Mouse (Mus musculus) MN1 (cell line): ENCODE measurements at regions not wholly inside any gene's neighbourhood (a gene's known extent, or its start where the extent isn't known, plus 50 kb on each side); places are given as distances from the start of the nearest gene placed in this dataset.

Source experiments
- DNase-seq: peaks from one replicate; pipeline ENCODE4 v3.0.0-alpha.2; 2016; ENCODE audit warnings: low spot score

DNA sequence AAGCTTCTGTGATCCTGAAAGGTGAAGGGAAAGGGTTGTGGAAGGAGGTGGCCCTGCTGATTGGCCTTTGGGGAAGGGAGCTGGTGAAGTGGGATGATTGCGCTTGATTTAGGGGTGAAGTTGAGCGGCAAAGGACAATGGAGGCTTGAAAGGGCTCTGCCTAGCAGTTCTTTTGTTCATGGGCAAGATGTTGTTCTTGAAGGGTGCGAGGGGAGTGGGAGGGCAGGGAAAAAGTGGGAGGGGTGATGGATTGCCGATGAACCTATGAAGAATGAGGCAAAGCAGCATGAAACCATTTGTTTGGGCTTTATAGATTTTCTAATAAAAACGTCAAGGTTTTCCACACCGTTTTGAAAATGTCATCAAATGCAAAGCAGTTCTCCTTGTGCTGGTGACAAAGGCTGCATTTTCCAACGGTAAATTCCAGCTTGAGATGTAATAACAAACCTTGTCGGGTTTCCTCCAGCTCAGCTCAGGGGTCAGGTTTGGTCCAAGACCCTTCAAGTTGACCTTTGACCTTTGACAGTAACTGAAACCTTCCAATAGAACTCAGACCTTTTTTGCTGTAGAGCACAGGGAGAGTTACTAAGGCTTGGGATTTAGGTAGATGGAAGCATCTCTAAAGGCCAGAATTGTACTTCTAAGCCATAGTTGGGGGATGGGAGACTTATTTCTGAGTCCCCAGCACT lies 767.2 kb upstream of the Car8 start:
- no peak for DNase-seq

DNA sequence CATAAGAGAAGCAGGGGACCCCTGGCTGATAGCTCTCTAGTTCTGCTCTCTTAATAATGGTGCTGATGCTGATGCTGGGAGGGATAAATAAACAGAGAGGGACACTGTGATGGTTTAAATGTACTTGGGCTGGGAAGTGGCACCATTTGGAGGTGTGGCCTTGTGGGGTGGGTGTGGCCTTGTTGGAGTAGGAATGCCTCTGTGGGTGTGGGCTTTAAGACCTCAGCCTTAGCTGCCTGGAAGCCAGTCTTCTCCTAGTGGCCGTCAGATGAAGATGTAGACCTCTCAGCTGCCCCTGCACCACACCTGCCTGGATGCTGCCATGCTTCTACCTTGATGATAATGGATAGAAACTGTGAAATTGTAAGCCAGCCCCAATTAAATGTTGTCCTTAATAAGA lies 765.0 kb upstream of the Car8 start:
- DNase-seq, result no peak

DNA sequence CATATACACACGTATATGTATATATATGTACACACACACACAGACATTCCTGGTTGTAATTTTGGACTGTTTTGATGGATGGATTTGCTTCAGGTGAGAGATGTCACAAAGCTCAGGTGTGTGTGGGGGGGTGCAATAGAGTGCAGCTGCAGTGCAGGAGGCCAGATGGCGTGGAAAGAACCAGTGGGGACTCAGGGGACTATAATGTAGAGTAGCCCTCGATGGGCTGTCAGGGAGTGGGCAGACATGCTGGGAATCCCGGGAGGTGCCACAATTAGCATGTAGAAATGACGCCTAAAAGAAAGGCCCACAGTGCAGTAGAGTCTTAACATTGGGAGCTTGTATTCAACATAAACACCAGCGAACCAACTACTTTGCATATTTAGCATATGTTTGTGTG lies 763.5 kb upstream of the Car8 start:
- DNase-seq, result no peak

DNA sequence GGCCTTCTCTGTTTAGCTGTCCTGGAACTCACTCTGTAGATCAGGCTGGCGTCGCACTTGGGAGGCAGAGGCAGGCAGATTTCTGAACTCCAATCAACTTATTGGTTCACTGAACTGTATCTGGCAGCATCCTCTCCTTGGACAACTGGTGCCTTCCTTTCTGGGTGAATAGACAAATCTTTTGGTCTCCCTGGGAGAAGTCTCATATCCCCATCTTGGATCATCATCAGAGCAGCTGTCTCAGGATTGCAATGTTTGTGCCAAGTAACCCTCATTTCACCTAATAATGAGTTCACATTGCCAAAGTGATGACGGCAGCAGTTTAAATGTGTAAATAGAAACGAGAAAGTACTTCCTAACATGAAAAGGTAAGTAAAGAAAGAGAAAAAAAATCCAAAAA lies 759.8 kb upstream of the Car8 start:
- no peak for DNase-seq

DNA sequence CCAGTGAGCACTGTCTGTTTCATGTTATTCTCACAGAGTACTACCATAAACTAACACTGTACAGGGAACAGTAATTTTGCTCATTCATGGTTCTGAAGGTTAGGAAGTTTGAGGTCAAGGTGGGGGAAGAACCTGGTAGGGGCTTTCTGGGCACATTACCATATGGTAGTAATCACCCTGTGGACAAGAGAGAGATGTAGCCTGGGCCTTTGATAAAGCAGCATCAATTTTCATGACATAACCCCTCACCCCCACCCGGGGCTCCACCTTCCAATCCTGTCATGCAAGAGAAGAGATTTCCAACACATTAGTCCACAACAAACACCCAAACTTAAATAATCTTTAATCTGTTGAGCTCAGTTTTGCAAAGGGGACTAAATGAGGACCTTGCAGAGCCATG lies 753.3 kb upstream of the Car8 start:
- DNase-seq, result no peak

DNA sequence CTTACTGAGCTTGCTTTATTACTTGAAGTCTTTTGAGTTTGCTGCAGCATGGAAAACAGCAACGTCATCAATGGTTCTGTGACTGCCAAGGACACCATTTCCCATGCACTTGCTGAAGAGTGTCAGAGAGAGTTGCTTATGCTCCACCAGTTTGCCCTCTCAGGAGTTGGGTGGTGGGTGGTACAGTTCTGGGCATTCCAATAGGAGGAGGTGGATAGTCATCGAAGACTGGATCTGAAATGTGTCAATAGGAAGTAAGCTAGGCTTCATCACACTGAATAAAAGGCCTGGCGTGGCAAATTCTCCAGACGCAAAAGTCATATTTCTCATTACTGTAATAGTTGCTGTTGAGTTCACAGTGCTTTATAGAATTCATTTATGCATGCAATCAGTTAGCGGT lies 751.7 kb upstream of the Car8 start:
- no peak for DNase-seq

DNA sequence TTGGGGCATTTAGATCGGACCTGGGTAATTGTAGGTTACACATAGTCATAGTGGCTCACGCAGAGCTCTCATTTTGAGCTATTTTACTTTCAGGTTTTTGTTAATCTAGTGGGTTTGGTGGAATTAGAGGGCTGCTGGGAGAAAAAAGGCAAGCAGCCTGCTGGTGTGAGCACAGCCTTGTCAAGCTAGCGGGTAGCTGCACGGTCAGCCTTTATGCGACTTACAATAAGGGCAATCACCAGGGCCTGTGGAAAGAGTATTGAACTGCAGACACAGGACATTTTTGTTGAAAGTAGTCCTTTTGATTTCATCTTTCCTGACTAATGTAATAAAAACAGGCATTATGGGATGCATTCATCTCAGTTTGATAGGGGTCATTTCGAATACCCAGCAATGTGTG lies 750.8 kb upstream of the Car8 start:
- no peak for DNase-seq

DNA sequence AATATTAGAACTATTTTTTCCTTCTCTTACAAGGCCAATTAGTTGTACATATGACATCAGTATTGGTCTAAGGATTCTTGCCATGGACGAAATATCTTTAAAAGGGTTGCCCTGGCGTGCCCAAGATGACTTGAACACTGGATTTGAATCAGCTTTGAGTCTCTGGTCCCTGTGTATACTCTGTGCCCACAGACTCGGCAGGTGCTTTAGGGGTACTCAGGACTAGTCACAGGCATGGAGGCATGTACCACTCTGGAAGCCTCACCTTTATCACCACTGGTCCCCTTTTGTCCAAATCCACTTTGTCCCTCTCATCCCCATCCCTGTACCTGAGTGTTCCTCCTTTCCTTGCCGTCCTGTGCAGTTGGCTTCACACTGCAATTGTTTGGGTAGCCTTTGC lies 750.3 kb upstream of the Car8 start:
- no peak for DNase-seq

DNA sequence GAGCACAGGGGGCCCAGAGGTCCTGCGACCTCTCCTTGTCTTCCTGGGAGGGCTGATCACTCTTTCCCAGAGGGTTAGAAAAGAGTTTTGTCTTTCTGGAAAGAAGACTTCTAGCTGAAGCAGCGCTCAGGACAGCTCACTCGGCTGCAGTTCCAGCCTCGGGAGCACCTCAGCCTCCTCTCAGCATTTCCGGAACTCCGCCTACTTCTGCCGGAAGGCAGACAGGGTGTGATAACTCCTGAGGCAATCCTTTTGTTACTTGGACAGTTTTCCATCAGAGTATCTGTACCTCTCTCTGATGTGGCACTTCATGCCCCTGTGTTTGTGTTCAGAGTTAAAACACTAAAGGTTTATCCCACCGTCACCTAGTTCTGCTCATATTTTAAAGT lies 749.5 kb upstream of the Car8 start:
- DNase-seq, result no peak

DNA sequence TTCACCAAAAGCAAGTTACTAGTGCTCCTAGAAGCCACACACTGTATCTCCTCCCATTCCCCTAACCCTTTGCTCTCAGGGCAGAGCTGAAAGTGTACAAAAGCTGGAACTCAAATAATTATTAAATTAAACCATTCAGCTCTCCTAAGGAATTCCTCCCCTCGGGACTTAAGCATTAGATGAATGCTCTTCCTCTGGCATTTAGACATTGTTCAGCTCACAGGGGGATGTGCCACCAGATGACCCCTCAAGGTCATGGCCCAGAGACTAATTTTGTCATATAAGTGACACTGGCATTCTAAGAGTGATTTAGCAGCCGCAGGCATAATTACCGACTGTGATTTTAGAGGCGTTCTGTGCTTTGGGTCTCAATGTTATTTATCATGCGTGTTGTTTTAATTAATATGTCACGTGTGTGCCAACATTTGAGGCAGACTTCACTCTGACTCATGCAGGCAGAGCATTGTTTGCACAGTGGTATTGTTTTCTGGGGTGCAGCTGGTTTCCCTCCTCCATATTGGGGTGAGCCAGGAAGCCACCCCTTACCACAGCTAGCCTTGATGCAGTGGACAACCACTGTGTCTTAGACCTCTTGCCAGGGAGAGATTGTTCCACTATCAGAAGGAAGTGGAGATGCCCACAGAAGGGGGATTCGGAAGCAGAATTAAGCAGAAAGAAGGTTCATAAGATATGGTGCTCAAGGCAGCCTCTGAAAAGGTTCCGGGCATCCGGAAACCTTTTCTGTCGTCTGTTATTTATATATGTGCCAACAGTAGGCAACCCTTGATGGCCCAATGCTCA lies 748.9 kb upstream of the Car8 start:
- DNase-seq, result peak; percentile 12

DNA sequence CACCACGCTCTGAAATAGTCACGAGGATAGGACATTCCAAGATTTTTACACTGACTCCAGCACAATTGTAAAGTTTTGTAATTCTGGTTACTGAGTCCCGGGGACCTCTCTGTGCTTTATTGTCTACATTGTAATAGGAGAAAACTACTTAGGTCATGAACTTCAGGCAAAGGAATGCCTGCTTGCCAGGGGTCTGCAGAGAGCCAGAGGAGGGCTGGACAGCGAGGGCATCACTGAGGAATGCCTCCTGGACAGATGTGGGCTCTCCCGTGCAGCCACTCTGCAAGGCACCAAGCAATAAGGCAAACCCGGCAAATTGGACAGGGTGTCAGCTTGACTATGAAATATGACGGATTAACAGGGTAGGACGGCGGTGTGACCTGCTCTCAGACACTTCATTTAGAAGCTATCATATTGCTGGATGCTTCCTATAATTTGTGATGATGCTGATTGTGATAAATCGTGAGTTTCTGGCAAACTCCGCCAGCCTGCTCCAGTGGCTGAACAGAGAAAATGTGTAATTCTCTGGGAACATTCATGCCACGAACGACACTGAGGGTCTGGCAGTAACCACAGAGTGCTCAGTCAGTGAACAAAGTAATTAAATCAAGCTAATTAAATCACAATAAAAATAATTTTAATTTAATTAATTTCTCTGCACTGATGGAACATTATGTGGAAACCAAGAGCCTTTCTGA lies 747.7 kb upstream of the Car8 start:
- DNase-seq, result peak; percentile 8

DNA sequence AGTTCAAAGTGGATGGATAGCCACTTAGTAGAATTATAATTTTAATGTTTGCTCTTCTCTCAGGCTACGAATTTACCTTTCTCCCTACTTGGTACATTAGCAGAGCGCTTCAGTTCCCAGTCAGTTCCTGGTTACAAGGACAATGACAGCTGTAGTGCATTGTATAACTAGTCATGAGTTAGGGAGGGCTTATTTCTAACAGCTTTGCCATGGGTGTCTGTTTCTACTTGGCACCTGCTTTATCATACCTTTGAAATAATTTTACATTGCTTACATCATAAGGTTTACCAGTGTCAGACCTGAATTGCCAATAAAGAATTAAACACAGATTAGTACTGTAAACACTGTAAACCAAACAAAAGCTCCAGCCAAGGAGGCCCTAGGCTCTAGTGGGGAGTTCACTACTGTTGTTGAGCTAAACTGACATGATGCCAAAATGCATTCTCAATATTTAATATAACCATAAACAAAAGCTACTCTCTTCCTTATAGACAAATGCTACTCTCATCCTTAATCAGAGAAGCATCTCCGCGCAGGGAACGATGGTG lies 745.3 kb upstream of the Car8 start:
- no peak for DNase-seq

DNA sequence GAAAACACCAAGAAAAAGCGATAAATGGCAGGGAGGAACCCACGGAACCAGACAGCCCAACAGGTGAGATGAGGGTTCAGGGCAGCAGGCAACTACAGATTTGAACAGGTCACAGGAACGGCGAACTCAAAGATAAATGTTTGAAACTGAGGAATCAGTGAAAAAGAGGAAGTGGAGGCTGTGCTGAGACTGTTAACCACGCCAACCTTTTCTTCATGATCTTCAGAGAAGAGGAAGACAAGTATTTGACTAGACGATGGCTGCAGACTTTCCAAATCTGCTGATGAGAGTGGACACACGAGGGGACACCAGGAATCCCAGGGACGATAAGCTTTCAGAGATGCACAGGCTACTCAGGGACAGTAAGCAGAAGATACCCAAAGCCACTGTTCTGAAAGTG lies 740.1 kb upstream of the Car8 start:
- no peak for DNase-seq

DNA sequence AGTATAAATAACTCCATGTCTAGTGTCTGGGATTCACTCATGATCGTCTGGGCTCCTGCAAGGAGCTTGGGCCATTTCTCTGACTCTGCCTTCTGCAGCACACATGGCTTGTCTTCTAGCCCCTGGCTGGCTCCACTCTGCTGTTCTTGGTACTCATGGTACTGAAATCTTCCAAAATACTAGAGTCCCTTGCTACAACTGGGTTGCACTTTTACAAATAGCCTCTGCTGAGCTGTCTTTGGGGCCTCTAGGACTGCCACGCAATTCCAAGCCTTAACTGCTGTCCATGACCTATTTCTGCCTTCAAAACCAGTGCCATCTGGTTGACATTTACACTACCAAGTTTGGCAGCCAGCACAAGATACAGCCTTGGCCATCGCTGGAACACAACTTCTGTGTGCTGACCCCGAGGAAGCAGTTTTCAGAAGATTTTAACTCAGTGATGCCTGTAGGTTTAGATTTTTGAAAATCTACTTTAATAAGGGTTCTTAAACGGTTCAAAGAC lies 731.2 kb upstream of the Car8 start:
- no peak for DNase-seq

DNA sequence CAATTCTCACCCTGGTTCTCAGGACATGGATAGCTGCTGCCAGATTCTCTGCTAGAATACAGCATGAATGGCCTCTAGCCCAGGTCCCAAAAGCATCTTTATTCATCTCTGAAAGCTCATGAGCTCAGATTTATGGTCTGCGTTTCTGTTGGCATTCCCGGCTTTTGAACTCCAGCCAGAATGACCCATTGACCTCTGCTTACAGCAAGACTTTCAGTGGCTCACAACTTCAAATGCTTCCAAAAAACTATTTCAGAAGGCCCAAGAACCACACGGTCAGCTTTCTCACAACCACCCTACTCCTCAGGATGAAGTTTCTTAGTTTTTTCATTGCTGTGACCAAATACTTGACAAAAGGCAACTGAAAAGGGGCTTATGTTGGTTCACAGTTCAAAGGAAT lies 729.9 kb upstream of the Car8 start:
- no peak for DNase-seq

DNA sequence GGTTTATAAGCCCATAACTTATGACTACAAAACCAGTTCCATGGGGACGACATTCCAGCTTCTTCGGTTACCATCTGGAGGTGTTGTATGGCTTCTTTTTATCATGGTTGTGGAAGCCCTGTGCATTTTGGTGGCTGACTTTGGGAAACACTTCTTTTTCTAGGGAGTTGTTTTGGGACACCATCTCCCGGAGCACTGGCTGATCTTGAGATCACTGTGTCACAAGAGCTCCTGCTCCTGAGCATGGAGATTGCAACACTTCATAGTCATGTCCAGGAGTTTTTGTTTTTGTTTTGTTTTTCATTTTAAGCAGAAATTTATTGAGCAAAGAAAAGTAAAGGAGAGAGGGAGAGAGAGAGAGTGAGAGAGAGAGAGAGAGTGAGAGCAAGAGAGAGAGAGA lies 729.1 kb upstream of the Car8 start:
- no peak for DNase-seq

DNA sequence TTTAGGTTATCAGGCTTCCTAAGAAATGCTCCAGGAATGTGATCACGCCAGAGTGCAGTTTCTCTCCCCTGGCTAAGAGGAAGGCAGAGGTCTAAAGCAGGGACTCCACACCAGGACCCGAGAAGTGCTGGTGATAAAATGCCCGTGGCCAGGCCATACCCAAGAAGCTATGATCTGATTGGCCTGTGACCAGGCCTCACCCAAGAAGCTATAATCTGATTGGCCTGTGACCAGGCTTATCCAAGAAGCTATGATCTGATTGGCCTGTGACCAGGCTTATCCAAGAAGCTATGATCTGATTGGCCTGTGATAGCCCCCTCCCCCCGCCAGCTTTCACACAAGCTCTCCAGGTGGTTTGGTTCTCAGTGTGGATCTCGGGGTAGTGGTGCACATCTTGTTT lies 726.7 kb upstream of the Car8 start:
- DNase-seq, result no peak

DNA sequence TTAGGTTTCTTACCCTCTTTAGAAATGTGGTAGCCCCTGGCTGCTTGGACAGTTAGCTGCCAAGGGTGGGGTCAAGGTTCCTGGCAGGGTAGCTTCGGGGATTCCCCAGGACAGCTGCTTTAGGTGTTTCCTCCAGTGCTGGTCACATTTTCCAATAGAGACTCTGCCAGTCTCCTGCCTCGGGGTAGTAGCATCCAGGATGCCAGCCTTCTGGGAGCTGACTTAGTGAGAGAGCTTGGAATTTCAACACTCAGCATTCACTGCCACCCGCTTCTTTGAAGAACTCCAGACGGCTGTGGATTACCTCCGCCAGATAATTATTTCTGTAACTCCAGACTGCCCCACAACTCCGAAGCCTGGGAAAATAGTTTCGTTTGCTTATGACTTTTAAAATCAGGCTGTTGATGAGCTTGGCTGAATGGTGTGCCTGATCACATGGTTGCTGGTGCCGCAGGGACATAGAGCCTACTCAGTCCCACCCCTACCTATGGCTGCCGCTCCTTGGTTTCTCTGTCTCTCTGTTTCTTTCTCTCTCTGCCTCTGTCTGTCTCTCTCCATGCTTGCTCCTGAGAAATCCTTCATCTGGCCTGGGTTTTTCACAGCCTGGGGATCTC lies 724.2 kb upstream of the Car8 start:
- no peak for DNase-seq

DNA sequence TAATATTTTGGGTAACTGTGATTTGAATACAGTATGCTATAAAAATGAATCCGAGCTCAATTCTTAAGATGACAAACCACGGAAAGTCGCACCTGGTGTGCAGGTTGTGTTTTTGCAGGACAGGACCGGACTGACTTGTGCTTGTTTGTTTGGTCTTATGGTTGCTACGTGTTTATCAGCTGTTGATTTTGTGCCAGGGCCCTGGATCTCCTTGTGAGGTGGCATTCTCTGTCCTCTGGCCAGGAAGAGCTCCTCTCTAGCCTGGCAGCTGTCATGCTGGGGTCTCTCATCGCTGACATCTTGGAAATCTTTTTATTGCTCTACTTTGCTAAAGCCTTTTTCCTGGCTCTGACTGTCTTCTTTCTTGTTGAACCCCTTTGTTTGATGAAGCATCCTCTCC lies 723.0 kb upstream of the Car8 start:
- DNase-seq, result no peak

DNA sequence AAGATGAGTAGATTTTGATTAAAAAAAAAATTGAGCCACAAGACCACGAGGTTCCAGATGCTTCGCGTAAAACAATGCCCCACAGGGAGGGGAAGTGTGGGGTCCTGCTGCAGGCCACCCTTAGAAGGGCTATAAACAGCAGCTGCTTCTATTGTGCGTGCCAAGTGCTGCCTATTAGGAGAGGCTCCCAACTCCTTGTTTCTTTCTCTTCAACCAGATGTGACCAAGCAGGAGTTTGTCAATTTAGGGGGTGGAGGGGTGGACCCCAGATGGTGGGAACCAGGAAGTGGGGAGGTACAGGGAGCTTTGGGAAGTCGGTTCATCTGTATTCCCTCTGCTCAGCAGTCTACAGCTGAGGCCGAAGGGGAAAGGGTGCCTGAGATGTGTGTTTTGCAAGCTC lies 718.9 kb upstream of the Car8 start:
- no peak for DNase-seq

DNA sequence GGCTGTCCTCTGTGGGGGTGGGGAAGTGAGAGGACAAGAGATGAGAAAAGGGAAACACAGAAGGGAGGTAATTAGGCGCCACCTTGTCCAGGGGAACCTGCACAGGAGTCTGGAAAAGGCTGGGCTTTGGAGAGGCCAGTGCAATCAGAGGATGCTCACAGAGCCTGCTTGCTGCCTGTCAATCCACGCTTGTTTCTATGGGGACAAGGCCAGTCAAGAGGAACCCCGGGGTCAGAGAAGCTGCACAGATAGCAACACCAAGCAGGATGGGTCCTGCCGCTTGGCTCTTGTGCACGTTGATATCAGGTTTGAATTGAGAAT lies 718.1 kb upstream of the Car8 start:
- DNase-seq, result no peak

DNA sequence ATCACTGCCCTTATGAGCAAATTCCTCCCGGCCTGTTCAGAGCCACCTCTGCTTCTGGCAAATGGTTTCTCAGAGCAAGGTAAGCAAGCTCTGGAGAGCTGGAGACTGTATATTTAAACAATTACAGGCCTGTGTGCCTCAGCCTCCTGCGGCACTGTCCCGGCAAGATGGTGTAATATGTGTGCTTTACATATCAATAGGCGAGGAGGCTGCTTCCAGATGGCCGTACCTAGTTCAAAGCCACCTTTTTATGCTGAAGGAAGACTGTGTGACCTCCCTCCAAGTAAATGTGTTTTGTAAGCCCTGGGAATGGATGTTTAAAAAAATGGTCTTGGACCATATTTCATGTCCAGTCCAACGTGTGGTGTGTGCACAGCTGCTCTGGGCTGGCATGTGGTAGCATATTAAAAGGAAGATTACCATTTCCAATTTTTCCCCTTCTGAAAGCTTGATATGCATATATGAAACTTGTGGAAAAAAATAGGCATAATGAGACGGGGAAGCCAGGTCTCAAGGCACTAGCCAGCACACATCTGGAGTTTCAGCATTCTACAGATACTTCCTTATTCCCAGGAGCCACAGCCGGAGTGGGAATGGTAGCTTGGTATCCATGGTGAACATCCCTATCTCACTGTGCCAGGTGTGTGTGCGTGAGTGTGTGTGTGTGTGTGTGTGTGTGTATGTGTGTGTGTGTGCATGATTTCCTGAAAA lies 717.6 kb upstream of the Car8 start:
- no peak for DNase-seq
